Mouse (Mus musculus): ENCODE data around the gene Olfr566. TPM values are rescaled to one million over a fixed set of nuclear protein-coding genes. Genes with fewer than 3 reads are reported as not detected.

Gene Olfr566
- total RNA-seq (2021), result not detected in 2 replicates
- long read RNA-seq, result 0 reads

DNA sequence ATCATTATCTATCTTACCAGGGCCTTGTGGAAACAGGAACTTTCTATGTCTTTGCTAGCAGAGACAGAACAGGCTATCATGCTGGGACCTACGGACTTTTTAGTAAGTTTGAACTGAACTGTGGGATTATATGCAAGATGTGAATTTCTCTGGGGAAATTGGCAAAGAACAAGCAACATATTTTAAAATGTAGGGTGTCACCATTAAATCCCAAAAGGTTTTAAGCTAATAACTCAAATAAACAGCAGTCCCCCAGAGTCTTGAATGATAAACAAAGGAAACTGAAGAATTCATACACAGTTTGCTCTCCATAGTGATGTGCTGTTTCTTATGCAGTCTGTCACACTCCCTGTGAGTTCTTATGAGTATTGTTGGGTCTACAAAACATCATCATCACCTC is at the start of gene Olfr566:
TSS of gene Olfr566 (minus strand) at position 101 of the 400 bp plus-strand sequence.
- no peak for DNase-seq

DNA sequence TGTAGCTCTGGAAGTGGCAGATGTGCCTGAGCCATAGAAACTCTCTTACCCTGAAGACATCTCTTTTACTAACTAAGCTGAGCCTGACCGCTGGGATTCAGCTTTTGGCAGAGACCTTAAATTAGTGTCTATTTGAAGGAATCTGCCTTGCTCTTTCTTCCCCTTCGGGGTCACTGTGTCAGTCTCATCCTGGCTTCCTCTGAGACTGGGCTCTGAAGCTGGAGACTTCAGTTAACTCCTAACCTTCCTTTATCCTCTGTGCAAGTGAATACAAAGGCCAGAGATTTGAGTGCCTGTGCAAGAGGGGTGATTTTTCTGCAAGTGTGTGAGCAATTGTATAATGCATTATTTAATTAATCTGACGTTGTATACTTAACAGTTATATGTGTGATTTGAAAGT is 32.2 kb upstream of the Olfr566 start, which contains the start of gene Olfr569:
TSS of gene Olfr569 (minus strand) at position 101 of the 400 bp plus-strand sequence.
- no peak for DNase-seq

DNA sequence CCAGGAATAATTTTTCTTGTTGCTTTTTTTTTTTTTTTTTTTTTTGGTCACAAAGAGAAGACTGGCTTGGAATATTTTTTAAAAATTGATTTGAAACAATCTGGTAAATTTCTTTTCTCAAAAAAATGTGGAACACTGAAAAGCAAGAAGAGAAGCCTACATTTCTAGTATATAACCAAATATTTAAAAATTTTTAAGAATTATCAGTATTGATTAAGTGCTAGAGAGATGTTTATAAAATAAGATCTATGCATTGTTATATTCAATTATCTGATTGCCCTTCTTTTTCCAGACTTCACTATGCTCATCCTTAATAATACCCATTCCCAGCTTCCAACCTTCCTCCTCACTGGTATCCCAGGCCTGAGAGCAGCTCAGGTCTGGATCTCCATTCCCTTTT is 18.3 kb upstream of the Olfr566 start, which contains the start of gene Olfr568:
TSS of gene Olfr568 (plus strand) at position 301 of the 400 bp plus-strand sequence.
- DNase-seq, result no peak

DNA sequence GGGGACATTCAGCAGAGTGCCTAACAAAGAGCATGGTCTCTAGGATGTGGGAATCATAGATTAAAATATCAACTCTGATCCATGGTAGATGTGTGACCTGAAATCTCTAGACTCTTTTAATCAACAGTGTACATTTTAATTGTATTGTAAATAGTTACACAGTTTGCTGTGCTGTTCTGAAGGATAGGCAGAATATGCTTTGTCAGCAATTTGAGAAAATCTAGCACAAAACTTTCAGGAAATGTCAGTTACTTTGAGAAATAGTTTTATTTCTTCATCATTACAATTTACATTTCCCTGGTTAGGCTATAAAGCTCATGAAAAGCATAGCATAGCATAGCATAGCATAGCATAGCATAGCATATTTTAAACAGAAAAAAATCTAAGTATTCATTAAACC is 2.8 kb downstream of the Olfr566 start:
- DNase-seq, result no peak

Other genes with a start within 250 kb of the Olfr566 start
- gene Olfr553, start 240.5 kb downstream of the Olfr566 start, total RNA-seq (2021), result not detected in 2 replicates
- not detected in 2 replicates for gene Olfr554, start 220.3 kb downstream of the Olfr566 start, total RNA-seq (2021)
- not detected in 2 replicates for gene Olfr555, start 199.9 kb downstream of the Olfr566 start, total RNA-seq (2021)
- not detected in 2 replicates for gene Olfr556, start 193.9 kb downstream of the Olfr566 start, total RNA-seq (2021)
- gene Trim68, start 171.4 kb downstream of the Olfr566 start, total RNA-seq (2021), result 13.9 and 17.4 TPM in 2 replicates
- not detected in 2 replicates for gene Olfr557, start 162.9 kb downstream of the Olfr566 start, total RNA-seq (2021)
- gene Olfr558, start 156.6 kb downstream of the Olfr566 start, total RNA-seq (2021), result 0.36 and 0.38 TPM in 2 replicates
- not detected in 2 replicates for gene Olfr33, start 139.7 kb downstream of the Olfr566 start, total RNA-seq (2021)
- gene Olfr559, start 131.3 kb downstream of the Olfr566 start, total RNA-seq (2021), result not detected in 2 replicates
- not detected in 2 replicates for gene Olfr560, start 99.4 kb downstream of the Olfr566 start, total RNA-seq (2021)
- 0.24 and 0.43 TPM in 2 replicates for gene Olfr78, start 99.3 kb downstream of the Olfr566 start, total RNA-seq (2021)
- not detected in 2 replicates for gene Olfr561, start 87.5 kb downstream of the Olfr566 start, total RNA-seq (2021)
- gene Olfr564, start 55.3 kb downstream of the Olfr566 start, total RNA-seq (2021), result not detected in 2 replicates
- not detected in 2 replicates for gene Olfr568, start 18.4 kb upstream of the Olfr566 start, total RNA-seq (2021)
- not detected in 2 replicates for gene Olfr569, start 32.1 kb upstream of the Olfr566 start, total RNA-seq (2021)
- not detected in 2 replicates for gene Olfr570, start 35.8 kb upstream of the Olfr566 start, total RNA-seq (2021)
- gene Olfr571, start 58.8 kb upstream of the Olfr566 start, total RNA-seq (2021), result not detected in 2 replicates
- not detected in 2 replicates for gene Olfr572, start 65.6 kb upstream of the Olfr566 start, total RNA-seq (2021)
- not detected in 2 replicates for gene Olfr573-ps1, start 83.8 kb upstream of the Olfr566 start, total RNA-seq (2021)
- gene Olfr574, start 89.7 kb upstream of the Olfr566 start, total RNA-seq (2021), result not detected in 2 replicates
- not detected in 2 replicates for gene Olfr575, start 100.0 kb upstream of the Olfr566 start, total RNA-seq (2021)
- not detected in 2 replicates for gene Olfr576, start 103.9 kb upstream of the Olfr566 start, total RNA-seq (2021)
- not detected in 2 replicates for gene Olfr577, start 117.2 kb upstream of the Olfr566 start, total RNA-seq (2021)
- not detected in 2 replicates for gene Olfr578, start 130.6 kb upstream of the Olfr566 start, total RNA-seq (2021)
- gene Olfr582, start 179.3 kb upstream of the Olfr566 start, total RNA-seq (2021), result not detected in 2 replicates
- gene Olfr583, start 192.5 kb upstream of the Olfr566 start, total RNA-seq (2021), result not detected in 2 replicates
- not detected in 2 replicates for gene Olfr584, start 223.1 kb upstream of the Olfr566 start, total RNA-seq (2021)
- not detected in 2 replicates for gene Olfr585, start 239.0 kb upstream of the Olfr566 start, total RNA-seq (2021)

Measured in adrenal gland, postnatal 25 days (tissue).